Mouse (Mus musculus) kidney, adult 2 months (tissue): ENCODE measurements around the gene Pycr1.

Experiments
- CTCF ChIP-seq: fragments of 200-500 bp; conservative IDR thresholded peaks from 2 replicates; pipeline ENCODE4 v1.5.1; 2011; ENCODE audit warnings: low read depth, mild to moderate bottlenecking, control low read depth, low read length, moderate library complexity, mixed read lengths; ENCODE audit not compliant: insufficient read depth, insufficient read length
- POLR2A ChIP-seq: fragments of 200-500 bp; IDR thresholded peaks from one replicate; pipeline ENCODE4 v1.6.1; 2011; ENCODE audit warnings: low read depth, low read length, control low read depth

DNA sequence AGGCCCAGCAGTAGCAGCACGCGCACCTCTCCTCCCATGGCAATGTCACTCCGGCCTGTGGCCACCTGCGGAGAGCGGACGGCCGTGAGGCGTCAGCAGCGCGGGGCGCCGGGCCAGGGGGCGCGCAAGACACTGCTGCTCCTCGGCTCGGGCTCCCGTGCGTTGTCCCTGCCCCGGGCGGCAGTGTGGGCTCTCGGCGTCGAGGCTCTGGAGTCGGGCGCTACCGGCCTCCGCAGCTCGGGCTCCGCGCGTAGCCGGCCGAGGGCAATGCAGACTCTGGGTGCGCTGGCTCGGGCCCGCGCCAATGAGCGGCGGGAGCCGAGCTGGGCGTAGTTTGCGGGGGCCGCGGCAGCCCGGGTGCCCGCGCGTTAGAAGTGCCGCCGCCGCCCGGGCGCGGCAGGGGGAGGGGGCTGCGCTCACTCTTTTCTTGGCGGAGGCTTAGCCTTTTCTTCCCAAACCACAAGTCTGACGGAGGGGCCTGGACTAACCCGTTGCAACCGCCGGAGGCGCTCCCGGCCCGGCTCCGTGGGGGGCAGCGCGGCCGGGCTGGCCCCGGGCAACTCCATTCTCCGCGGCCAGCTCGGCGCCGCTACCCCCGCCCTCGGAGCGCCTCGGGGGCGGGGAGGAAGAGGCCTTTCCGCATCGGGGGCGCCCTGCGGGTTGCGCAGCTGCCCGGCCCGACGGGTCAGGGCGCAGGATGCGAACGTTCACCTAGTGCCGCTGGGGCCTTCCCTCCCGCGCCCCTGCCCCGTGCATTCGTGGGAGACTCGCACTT lies 16.9 kb upstream of the Pycr1 start:
- no peak for TF ChIP-seq POLR2A
- 0 out of 2 replicates have a peak, but pooled peaks have one; percentile 16 for TF ChIP-seq CTCF
